Mouse (Mus musculus) testis, adult 2 months (tissue): Measurements from ENCODE around the gene Llgl2. TPM values are rescaled to one million over a fixed set of nuclear protein-coding genes. Genes with fewer than 3 reads are reported as not detected.
A peak's percentile ranks its signal among the peaks of the same experiment; 100 is the strongest.

ENCODE experiments used
- H3K27ac ChIP-seq: fragments of 200-500 bp; 2 replicates; pipeline ENCODE4 v1.5.1; 2012; ENCODE audit warnings: low read depth, low read length; ENCODE audit not compliant: control insufficient read depth, insufficient read depth
- H3K27me3 ChIP-seq: fragments of 200-500 bp; 2 replicates; pipeline ENCODE4 v1.6.1; 2012; ENCODE audit warnings: mild to moderate bottlenecking, low read length, moderate library complexity; ENCODE audit not compliant: control insufficient read depth, insufficient read depth
- H3K36me3 ChIP-seq: fragments of 200-500 bp; 2 replicates; pipeline ENCODE4 v1.6.1; 2012; ENCODE audit warnings: mild to moderate bottlenecking, low read length; ENCODE audit not compliant: control insufficient read depth, insufficient read depth
- H3K4me1 ChIP-seq: fragments of 200-500 bp; 2 replicates; pipeline ENCODE4 v1.6.1; 2012; ENCODE audit warnings: low read length; ENCODE audit not compliant: control insufficient read depth, insufficient read depth
- H3K4me3 ChIP-seq: fragments of 200-500 bp; 2 replicates; pipeline ENCODE4 v1.5.1; 2012; ENCODE audit warnings: low read depth, mild to moderate bottlenecking, low read length, moderate library complexity, mixed read lengths; ENCODE audit not compliant: control insufficient read depth
- CTCF ChIP-seq: fragments of 200-500 bp; IDR thresholded peaks from 2 replicates; pipeline ENCODE4 v1.5.1; 2012; ENCODE audit warnings: low read depth, mild to moderate bottlenecking, inconsistent platforms, low read length, moderate library complexity; ENCODE audit not compliant: control insufficient read depth, insufficient read depth, insufficient replicate concordance
- POLR2A ChIP-seq: fragments of 200-500 bp; IDR thresholded peaks from 2 replicates; pipeline ENCODE4 v1.6.1; 2012; ENCODE audit warnings: low read depth, mild to moderate bottlenecking, inconsistent platforms, low read length, moderate library complexity; ENCODE audit not compliant: control insufficient read depth
- polyA plus RNA-seq: library from polyadenylated mRNA; depleted of rRNA; stranded (reverse); fragments of >200 nt; gene quantifications from 2 replicates; pipeline ENCODE4 v1.2.3, GENCODE M21; 2012

The Llgl2 gene
- polyA plus RNA-seq, 1 experiment = 3.1 TPM

GRCm38 (mm10) chr11:115800981-115801380 lies 22.9 kb upstream of the Llgl2 start:
- Histone ChIP-seq H3K36me3 (no peaks in the 10 kb centered on the region; the same call in 1 of the 2 replicates), H3K27me3 (no peaks in the 10 kb centered on the region), H3K4me1 (no peaks in the 10 kb centered on the region), H3K4me3 (no peak overlapping the region), H3K27ac (no peak overlapping the region)
- TF ChIP-seq POLR2A (no peak), CTCF (no peak)

GRCm38 (mm10) chr11:115803072-115803709 lies 20.7 kb upstream of the Llgl2 start:
- no peak overlapping the region for H3K4me3 ChIP-seq
- no peak overlapping the region for H3K27ac ChIP-seq
- no peaks in the 10 kb centered on the region for H3K27me3 ChIP-seq
- no peaks in the 10 kb centered on the region for H3K4me1 ChIP-seq
- TF ChIP-seq POLR2A = no peak
- no peak for TF ChIP-seq CTCF
- no peaks in the 10 kb centered on the region; the same call in 1 of the 2 replicates for H3K36me3 ChIP-seq

- Histone ChIP-seq H3K4me3 (no peak overlapping the region), H3K36me3 (no peaks in the 10 kb centered on the region), H3K27me3 (no peaks in the 10 kb centered on the region), H3K27ac (no peak overlapping the region), H3K4me1 (no peaks in the 10 kb centered on the region)
- TF ChIP-seq CTCF = no peak
- no peak for TF ChIP-seq POLR2A
Measured at GRCm38 (mm10) chr11:115805005-115805404, 18.8 kb upstream of the Llgl2 start.

GRCm38 (mm10) chr11:115806154-115806553 lies 17.7 kb upstream of the Llgl2 start:
- Histone ChIP-seq H3K4me1 (no peaks in the 10 kb centered on the region), H3K27ac (no peak overlapping the region), H3K4me3 (peak overlapping the region; percentile 74), H3K36me3 (no peaks in the 10 kb centered on the region), H3K27me3 (no peaks in the 10 kb centered on the region)
- TF ChIP-seq POLR2A (no peak), CTCF (no peak)

- no peaks in the 10 kb centered on the region for H3K4me1 ChIP-seq
Measured at GRCm38 (mm10) chr11:115807306-115807705, 16.5 kb upstream of the Llgl2 start.

GRCm38 (mm10) chr11:115807971-115808370 lies 15.9 kb upstream of the Llgl2 start:
- Histone ChIP-seq H3K27me3 (no peaks in the 10 kb centered on the region), H3K36me3 (no peaks in the 10 kb centered on the region), H3K4me1 (peaks cover 4% of the 10 kb centered on the region), H3K4me3 (no peak overlapping the region), H3K27ac (no peak overlapping the region)
- TF ChIP-seq CTCF (no peak), POLR2A (no peak)

More at GRCm38 (mm10) chr11:115807306-115807705, 16.5 kb upstream of the Llgl2 start:
- TF ChIP-seq POLR2A (no peak), CTCF (no peak)
- Histone ChIP-seq H3K36me3 (no peaks in the 10 kb centered on the region), H3K27me3 (no peaks in the 10 kb centered on the region), H3K27ac (no peak overlapping the region), H3K4me3 (no peak overlapping the region)

- Histone ChIP-seq H3K27ac (no peak overlapping the region), H3K36me3 (no peaks in the 10 kb centered on the region), H3K27me3 (no peaks in the 10 kb centered on the region), H3K4me3 (no peak overlapping the region), H3K4me1 (peaks cover 10% of the 10 kb centered on the region)
- TF ChIP-seq POLR2A (no peak), CTCF (no peak)
Measured at GRCm38 (mm10) chr11:115808696-115809310, 15.0 kb upstream of the Llgl2 start.
